Mouse (Mus musculus) monocyte, adult 5-6 weeks (primary cell): ENCODE data around the gene Ski. TPM values are rescaled to one million over a fixed set of nuclear protein-coding genes. Genes with fewer than 3 reads are reported as not detected.

Source experiments
- ATAC-seq: fragments of 153-309, 156-312 bp; replicated peaks from 2 replicates; pipeline ENCODE4 v1.8.0; 2017; ENCODE audit warnings: mild to moderate bottlenecking; ENCODE audit not compliant: low TSS enrichment, insufficient number of reproducible peaks, severe bottlenecking, poor library complexity, low FRiP score
- total RNA-seq: library from RNA; stranded (forward); fragments of 200-1000, 200-491, 200-594 nt; gene quantifications from 3 replicates; pipeline ENCODE4 v1.2.3, GENCODE M21; 2017

The Ski gene
- total RNA-seq, 1 experiment from 2014 or later, result 13.5 TPM

- no peak for ATAC-seq
These were observed 97.1 kb downstream of the Ski start for GRCm38 (mm10) chr4:155125310-155125709.

- no peak for ATAC-seq
These were observed 98.4 kb downstream of the Ski start for GRCm38 (mm10) chr4:155123868-155124534.

GRCm38 (mm10) chr4:155122444-155123040, 99.8 kb downstream of the Ski start:
- no peak for ATAC-seq

GRCm38 (mm10) chr4:155121915-155122443, 100.4 kb downstream of the Ski start:
- no peak for ATAC-seq

- ATAC-seq, result no peak
These were observed 101.2 kb downstream of the Ski start for GRCm38 (mm10) chr4:155121222-155121621.

- no peak for ATAC-seq
These were observed 101.8 kb downstream of the Ski start for GRCm38 (mm10) chr4:155120583-155120982.

GRCm38 (mm10) chr4:155120038-155120437, 102.4 kb downstream of the Ski start:
- no peak for ATAC-seq

GRCm38 (mm10) chr4:155118278-155118677, 104.1 kb downstream of the Ski start:
- ATAC-seq, result no peak

GRCm38 (mm10) chr4:155117396-155117978, 104.9 kb downstream of the Ski start:
- no peak for ATAC-seq

GRCm38 (mm10) chr4:155116607-155117006, 105.8 kb downstream of the Ski start:
- peak; percentile 53; the same call in 1 of the 2 replicates for ATAC-seq

- ATAC-seq, result no peak
These were observed 108.5 kb downstream of the Ski start for GRCm38 (mm10) chr4:155113766-155114410.

- no peak for ATAC-seq
These were observed 112.9 kb downstream of the Ski start for GRCm38 (mm10) chr4:155109471-155109870.

GRCm38 (mm10) chr4:155107886-155108285, 114.5 kb downstream of the Ski start:
- no peak for ATAC-seq

Other genes starting within 250 kb of the Ski start
- not detected in 3 replicates for gene Plch2, start 165.8 kb downstream of the Ski start, total RNA-seq
- gene Pex10, start 155.6 kb downstream of the Ski start, total RNA-seq, result 1.6 to 6.2 TPM (median 3.1 TPM) in 3 replicates
- 111 to 130 TPM (median 118 TPM) in 3 replicates for gene Rer1, start 136.2 kb downstream of the Ski start, total RNA-seq
- 0.97 TPM in 1 of 3 replicates, not detected in the others for gene Morn1, start 136.0 kb downstream of the Ski start, total RNA-seq
- 15.4 to 17.5 TPM (median 17.0 TPM) in 3 replicates for gene Faap20, start 27.2 kb upstream of the Ski start, total RNA-seq
- gene Prkcz, start 138.8 kb upstream of the Ski start, total RNA-seq, result 0.78 to 2.3 TPM in 2 of 3 replicates, not detected in the other
- 1.1 TPM in 1 of 3 replicates, not detected in the others for gene Gabrd, start 175.5 kb upstream of the Ski start, total RNA-seq
- gene Cfap74, start 186.6 kb upstream of the Ski start, total RNA-seq, result 0.64 to 2.0 TPM (median 1.7 TPM) in 3 replicates
- not detected in 3 replicates for gene Tmem52, start 246.5 kb upstream of the Ski start, total RNA-seq